Mouse (Mus musculus) intestine, embryonic 15.5 days (tissue): ENCODE measurements around the gene Olfr1157. TPM values are rescaled to one million over a fixed set of nuclear protein-coding genes. Genes with fewer than 3 reads are reported as not detected.
A peak's percentile ranks its signal among the peaks of the same experiment; 100 is the strongest.

Experiments used
- ATAC-seq: fragments of 200-750 bp; cut with Nextera tagmentation; 2 replicates; pipeline ENCODE4 v1.8.0; 2017; ENCODE audit warnings: moderate TSS enrichment, moderate library complexity
- H3K27ac ChIP-seq: fragments of 300-500 bp; sonication (generic); 2 replicates; pipeline ENCODE4 v1.5.1; 2015; ENCODE audit warnings: mild to moderate bottlenecking, inconsistent platforms
- H3K27me3 ChIP-seq: fragments of 300-500 bp; sonication (generic); replicated peaks from 2 replicates; pipeline ENCODE4 v1.6.1; 2015; ENCODE audit warnings: inconsistent platforms
- H3K36me3 ChIP-seq: fragments of 300-500 bp; sonication (generic); 2 replicates; pipeline ENCODE4 v1.6.1; 2015; ENCODE audit warnings: inconsistent platforms
- H3K4me1 ChIP-seq: fragments of 300-500 bp; sonication (generic); replicated peaks from 2 replicates; pipeline ENCODE4 v1.6.1; 2015; ENCODE audit warnings: inconsistent platforms
- H3K4me2 ChIP-seq: fragments of 300-500 bp; sonication (generic); replicated peaks from 2 replicates; pipeline ENCODE4 v1.6.1; 2015; ENCODE audit warnings: mild to moderate bottlenecking, inconsistent platforms
- H3K4me3 ChIP-seq: fragments of 300-500 bp; sonication (generic); replicated peaks from 2 replicates; pipeline ENCODE4 v1.5.1; 2015; ENCODE audit warnings: inconsistent platforms
- H3K9ac ChIP-seq: fragments of 300-500 bp; sonication (generic); 2 replicates; pipeline ENCODE4 v1.6.1; 2015; ENCODE audit warnings: inconsistent platforms
- H3K9me3 ChIP-seq: fragments of 300-500 bp; sonication (generic); 2 replicates; pipeline ENCODE4 v1.6.1; 2016; ENCODE audit warnings: inconsistent platforms
- WGBS: fragments of 180-500 bp; shearing (Covaris S2); methylation state at CpG from one replicate; pipeline ENCODE4 v1.1.7; 2015; 5-methylcytosine and 5-hydroxymethylcytosine counted together
- polyA plus RNA-seq: library from polyadenylated mRNA; unstranded; fragments of >200 nt; fragmentation: Nextera tagmentation; extraction: Ambion mirVana; gene quantifications from 2 replicates; pipeline ENCODE4 v1.2.1, GENCODE M21; 2015

The Olfr1157 gene
- polyA plus RNA-seq = not detected in 2 replicates

- Histone ChIP-seq H3K27me3 (no peaks in the 10 kb centered on the region), H3K4me2 (no peak within 1 kb of the TSS), H3K4me1 (no peaks in the 10 kb centered on the region), H3K9ac (no peak within 1 kb of the TSS), H3K9me3 (no peaks in the 10 kb centered on the region), H3K36me3 (no peaks in the 10 kb centered on the region), H3K27ac (no peak within 1 kb of the TSS), H3K4me3 (no peak within 1 kb of the TSS)
- ATAC-seq = no peak
- WGBS = 98% methylated on average over 4 of the region's 4 CpGs
Observed at GRCm38 (mm10) chr2:87968199-87968598, at the start of gene Olfr1157. Olfr1157 (minus strand) TSS chr2:87968299.

- H3K4me1 ChIP-seq = no peaks in the 10 kb centered on the region
- no peak within 1 kb of the TSS for H3K9ac ChIP-seq
- H3K27me3 ChIP-seq = no peaks in the 10 kb centered on the region
- no peak within 1 kb of the TSS for H3K4me3 ChIP-seq
- H3K36me3 ChIP-seq = no peaks in the 10 kb centered on the region
- no peak within 1 kb of the TSS for H3K27ac ChIP-seq
- ATAC-seq = peak; percentile 98
- no peak within 1 kb of the TSS for H3K4me2 ChIP-seq
- H3K9me3 ChIP-seq = no peaks in the 10 kb centered on the region
Observed at GRCm38 (mm10) chr2:88007515-88008318, 39.6 kb upstream of the Olfr1157 start, which contains the start of gene Olfr1160. Olfr1160 (minus strand) TSS chr2:88008268.

GRCm38 (mm10) chr2:87989813-87990212, 21.7 kb upstream of the Olfr1157 start, which contains the start of gene Olfr1158:
Olfr1158 (plus strand) TSS chr2:87990113.
- ATAC-seq = no peak
- H3K27ac ChIP-seq = no peak within 1 kb of the TSS
- no peaks in the 10 kb centered on the region for H3K9me3 ChIP-seq
- no peaks in the 10 kb centered on the region for H3K27me3 ChIP-seq
- H3K4me1 ChIP-seq = no peaks in the 10 kb centered on the region
- no peaks in the 10 kb centered on the region for H3K36me3 ChIP-seq
- no peak within 1 kb of the TSS for H3K9ac ChIP-seq
- no peak within 1 kb of the TSS for H3K4me2 ChIP-seq
- no peak within 1 kb of the TSS for H3K4me3 ChIP-seq

GRCm38 (mm10) chr2:87974563-87974962, 6.5 kb upstream of the Olfr1157 start, which contains the start of gene Olfr74:
Olfr74 (minus strand) TSS chr2:87974663.
- WGBS = 84% methylated on average over 3 of the region's 3 CpGs
- H3K27ac ChIP-seq = no peak within 1 kb of the TSS
- H3K9ac ChIP-seq = no peak within 1 kb of the TSS
- no peak within 1 kb of the TSS for H3K4me3 ChIP-seq
- H3K27me3 ChIP-seq = no peaks in the 10 kb centered on the region
- no peaks in the 10 kb centered on the region for H3K4me1 ChIP-seq
- no peaks in the 10 kb centered on the region for H3K9me3 ChIP-seq
- H3K4me2 ChIP-seq = no peak within 1 kb of the TSS
- no peak for ATAC-seq
- no peaks in the 10 kb centered on the region for H3K36me3 ChIP-seq

- no peak within 1 kb of the TSS for H3K4me3 ChIP-seq
- H3K27ac ChIP-seq = no peak within 1 kb of the TSS
- no peaks in the 10 kb centered on the region for H3K27me3 ChIP-seq
- ATAC-seq = no peak
- no peaks in the 10 kb centered on the region for H3K36me3 ChIP-seq
- no peaks in the 10 kb centered on the region for H3K9me3 ChIP-seq
- H3K4me2 ChIP-seq = no peak within 1 kb of the TSS
- no peaks in the 10 kb centered on the region for H3K4me1 ChIP-seq
- no peak within 1 kb of the TSS for H3K9ac ChIP-seq
Observed at GRCm38 (mm10) chr2:87953000-87953399, 15.1 kb downstream of the Olfr1157 start, which contains the start of gene Olfr1156. Olfr1156 (minus strand) TSS chr2:87953100.

GRCm38 (mm10) chr2:87945037-87945436, 23.1 kb downstream of the Olfr1157 start, which contains the start of gene Olfr1155:
Olfr1155 (minus strand) TSS chr2:87945137.
- Histone ChIP-seq H3K4me2 (no peak within 1 kb of the TSS), H3K9me3 (no peaks in the 10 kb centered on the region), H3K27ac (no peak within 1 kb of the TSS), H3K9ac (no peak within 1 kb of the TSS), H3K4me3 (no peak within 1 kb of the TSS), H3K27me3 (no peaks in the 10 kb centered on the region), H3K4me1 (no peaks in the 10 kb centered on the region), H3K36me3 (no peaks in the 10 kb centered on the region)
- 98% methylated on average over 1 of the region's 1 CpGs for WGBS
- ATAC-seq = no peak

Other genes with a start within 250 kb of the Olfr1157 start
- gene Olfr1138, start 228.3 kb downstream of the Olfr1157 start, polyA plus RNA-seq = not detected in 2 replicates
- not detected in 2 replicates for gene Olfr1140, start 224.5 kb downstream of the Olfr1157 start, polyA plus RNA-seq
- not detected in 2 replicates for gene Olfr1141, start 214.3 kb downstream of the Olfr1157 start, polyA plus RNA-seq
- not detected in 2 replicates for gene Olfr152, start 188.8 kb downstream of the Olfr1157 start, polyA plus RNA-seq
- not detected in 2 replicates for gene Olfr1143, start 167.7 kb downstream of the Olfr1157 start, polyA plus RNA-seq
- not detected in 2 replicates for gene Olfr1145, start 158.5 kb downstream of the Olfr1157 start, polyA plus RNA-seq
- gene Olfr1148, start 137.8 kb downstream of the Olfr1157 start, polyA plus RNA-seq = not detected in 2 replicates
- not detected in 2 replicates for gene Olfr1150-ps1, start 124.3 kb downstream of the Olfr1157 start, polyA plus RNA-seq
- gene Olfr1151, start 112.4 kb downstream of the Olfr1157 start, polyA plus RNA-seq = not detected in 2 replicates
- gene Olfr1152, start 101.8 kb downstream of the Olfr1157 start, polyA plus RNA-seq = not detected in 2 replicates
- gene Olfr1153, start 73.3 kb downstream of the Olfr1157 start, polyA plus RNA-seq = not detected in 2 replicates
- not detected in 2 replicates for gene Olfr1154, start 63.1 kb downstream of the Olfr1157 start, polyA plus RNA-seq
- gene Olfr1155, start 23.2 kb downstream of the Olfr1157 start, polyA plus RNA-seq = not detected in 2 replicates
- gene Olfr1156, start 15.2 kb downstream of the Olfr1157 start, polyA plus RNA-seq = not detected in 2 replicates
- not detected in 2 replicates for gene Olfr74, start 6.4 kb upstream of the Olfr1157 start, polyA plus RNA-seq
- not detected in 2 replicates for gene Olfr1158, start 21.8 kb upstream of the Olfr1157 start, polyA plus RNA-seq
- not detected in 2 replicates for gene Olfr1160, start 40.0 kb upstream of the Olfr1157 start, polyA plus RNA-seq
- gene Olfr1161, start 54.5 kb upstream of the Olfr1157 start, polyA plus RNA-seq = not detected in 2 replicates
- gene Olfr73, start 69.4 kb upstream of the Olfr1157 start, polyA plus RNA-seq = not detected in 2 replicates
- gene Olfr1162, start 82.8 kb upstream of the Olfr1157 start, polyA plus RNA-seq = not detected in 2 replicates
- gene Olfr1163, start 103.5 kb upstream of the Olfr1157 start, polyA plus RNA-seq = not detected in 2 replicates
- gene Olfr1164, start 125.7 kb upstream of the Olfr1157 start, polyA plus RNA-seq = not detected in 2 replicates
- not detected in 2 replicates for gene Olfr1166, start 160.0 kb upstream of the Olfr1157 start, polyA plus RNA-seq
- gene Olfr1167, start 186.9 kb upstream of the Olfr1157 start, polyA plus RNA-seq = not detected in 2 replicates
- gene Olfr1168, start 213.6 kb upstream of the Olfr1157 start, polyA plus RNA-seq = not detected in 2 replicates